Mouse (Mus musculus) neural tube, embryonic 14.5 days (tissue): Measurements from ENCODE around the gene Hba-x. TPM values are rescaled to one million over a fixed set of nuclear protein-coding genes. Genes with fewer than 3 reads are reported as not detected.
"Not testable (repeated sequence)": the region's sequence is repeated elsewhere in the genome, so short reads cannot be mapped to it uniquely, and the experiment has no call there.

Source experiments
- ATAC-seq: fragments of 200-750 bp; cut with Nextera tagmentation; 2 replicates; pipeline ENCODE4 v1.8.0; 2017; ENCODE audit warnings: low read depth, mild to moderate bottlenecking, moderate TSS enrichment, moderate library complexity
- H3K27ac ChIP-seq: fragments of 300-500 bp; sonication (generic); 2 replicates; pipeline ENCODE4 v1.5.1; 2014; ENCODE audit warnings: low read depth, mild to moderate bottlenecking, control low read depth, low read length, moderate library complexity, mixed read lengths
- H3K27me3 ChIP-seq: fragments of 300-500 bp; sonication (generic); 2 replicates; pipeline ENCODE4 v1.6.1; 2014; ENCODE audit warnings: low read length; ENCODE audit not compliant: control insufficient read depth, insufficient read depth
- H3K36me3 ChIP-seq: fragments of 300-500 bp; sonication (generic); 2 replicates; pipeline ENCODE4 v1.6.1; 2014; ENCODE audit warnings: low read length, mixed read lengths; ENCODE audit not compliant: control insufficient read depth, insufficient read depth
- H3K4me1 ChIP-seq: fragments of 300-500 bp; sonication (generic); 2 replicates; pipeline ENCODE4 v1.6.1; 2014; ENCODE audit warnings: low read length; ENCODE audit not compliant: control insufficient read depth, insufficient read depth
- H3K4me2 ChIP-seq: fragments of 300-500 bp; sonication (generic); 2 replicates; pipeline ENCODE4 v1.6.1; 2014; ENCODE audit warnings: mild to moderate bottlenecking, low read depth, low read length, control low read depth
- H3K4me3 ChIP-seq: fragments of 300-500 bp; sonication (generic); 2 replicates; pipeline ENCODE4 v1.5.1; 2014; ENCODE audit warnings: low read depth, low read length, control low read depth, mixed read lengths
- H3K9ac ChIP-seq: fragments of 300-500 bp; sonication (generic); replicated peaks from 2 replicates; pipeline ENCODE4 v1.6.1; 2014; ENCODE audit warnings: low read depth, mild to moderate bottlenecking, control low read depth, low read length, mixed read lengths
- H3K9me3 ChIP-seq: fragments of 300-500 bp; sonication (generic); 2 replicates; pipeline ENCODE4 v1.6.1; 2016; ENCODE audit warnings: low read length; ENCODE audit not compliant: control insufficient read depth
- whole genome bisulfite sequencing: fragments of 180-500 bp; shearing (Covaris S2); extraction: QIAGEN DNeasy Blood & Tissue Kit; methylation state at CpG from one replicate; pipeline ENCODE4 v1.1.7; 2014; 5-methylcytosine and 5-hydroxymethylcytosine counted together
- polyA plus RNA-seq: library from polyadenylated mRNA; unstranded; fragments of >200 nt; fragmentation: Nextera tagmentation; extraction: Ambion mirVana; gene quantifications from 2 replicates; pipeline ENCODE4 v1.2.1, GENCODE M21; 2014

Hba-x gene
- polyA plus RNA-seq, 1 experiment from 2014 or later = 43.2 TPM

DNA sequence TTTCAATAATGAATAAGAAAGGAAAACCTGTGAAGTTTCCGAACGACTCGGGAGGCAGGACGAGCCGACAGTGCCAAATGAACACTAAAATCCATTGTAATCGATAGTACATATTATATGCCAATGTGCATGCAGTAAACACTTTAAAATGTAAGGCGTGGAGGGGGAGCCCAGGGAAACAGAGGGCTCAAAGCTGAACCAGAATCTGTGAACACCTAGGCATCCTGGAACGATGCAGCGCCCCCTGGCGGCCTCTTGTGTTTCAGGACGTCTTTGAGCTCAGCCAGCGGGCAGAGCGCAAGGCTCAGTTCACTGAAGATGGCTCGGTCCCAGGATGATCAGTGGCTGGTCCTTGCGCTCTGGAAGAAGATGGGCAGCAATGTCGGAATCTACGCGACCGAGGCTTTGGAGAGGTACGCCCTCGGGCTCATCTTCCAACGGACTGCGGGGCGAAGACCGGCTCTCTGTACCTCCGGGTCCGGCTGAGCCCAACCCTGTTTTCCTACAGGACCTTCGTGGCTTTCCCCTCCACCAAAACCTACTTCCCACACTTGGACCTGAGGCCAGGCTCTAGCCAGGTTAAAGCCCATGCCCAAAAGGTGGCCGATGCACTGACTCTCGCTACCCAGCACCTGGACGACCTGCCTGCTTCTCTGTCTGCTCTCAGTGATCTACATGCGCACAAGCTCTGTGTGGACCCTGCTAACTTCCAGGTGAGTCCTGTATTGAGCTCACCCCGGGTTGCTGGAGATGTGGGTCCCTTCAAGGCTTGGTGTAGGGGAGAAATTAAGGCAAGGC is 10.7 kb downstream of the Hba-x start, which contains the start of gene Hbq1b:
Gene Hbq1b, plus strand, starts transcription at position 271 of the 798 bp plus-strand sequence.
- H3K9me3 ChIP-seq, H3K9ac ChIP-seq, H3K36me3 ChIP-seq, H3K4me1 ChIP-seq, H3K4me3 ChIP-seq, H3K27me3 ChIP-seq, H3K27ac ChIP-seq: not testable (repeated sequence)
- peak; percentile 89 for ATAC-seq
- H3K4me2 ChIP-seq = peak within 1 kb of the TSS; percentile 39
- WGBS = 23% methylated on average over 30 of the region's 33 CpGs

- no peaks in the 10 kb centered on the region for H3K27me3 ChIP-seq
- no peak overlapping the region for H3K4me2 ChIP-seq
- no peak overlapping the region for H3K27ac ChIP-seq
- no peaks in the 10 kb centered on the region for H3K36me3 ChIP-seq
- no peak overlapping the region for H3K9ac ChIP-seq
- no peaks in the 10 kb centered on the region for H3K4me1 ChIP-seq
- H3K9me3 ChIP-seq = no peaks in the 10 kb centered on the region
- WGBS = 73% methylated on average over 9 of the region's 9 CpGs
- H3K4me3 ChIP-seq = no peak overlapping the region
- no peak for ATAC-seq
These were observed 11.3 kb downstream of the Hba-x start for GRCm38 (mm10) chr11:32287493-32287825.

- not testable (repeated sequence) for H3K27me3 ChIP-seq, H3K4me2 ChIP-seq, ATAC-seq, H3K27ac ChIP-seq, H3K36me3 ChIP-seq, H3K4me3 ChIP-seq, H3K9me3 ChIP-seq, H3K4me1 ChIP-seq, H3K9ac ChIP-seq
- WGBS = 84% methylated on average over 4 of the region's 4 CpGs
These were observed 16.6 kb downstream of the Hba-x start for GRCm38 (mm10) chr11:32292819-32293218.

GRCm38 (mm10) chr11:32293479-32293878 is 17.3 kb downstream of the Hba-x start:
- H3K4me3 ChIP-seq, H3K4me2 ChIP-seq, H3K4me1 ChIP-seq, ATAC-seq, H3K27ac ChIP-seq, H3K27me3 ChIP-seq, H3K9ac ChIP-seq, H3K36me3 ChIP-seq, H3K9me3 ChIP-seq: not testable (repeated sequence)
- 79% methylated on average over 3 of the region's 3 CpGs for WGBS

DNA sequence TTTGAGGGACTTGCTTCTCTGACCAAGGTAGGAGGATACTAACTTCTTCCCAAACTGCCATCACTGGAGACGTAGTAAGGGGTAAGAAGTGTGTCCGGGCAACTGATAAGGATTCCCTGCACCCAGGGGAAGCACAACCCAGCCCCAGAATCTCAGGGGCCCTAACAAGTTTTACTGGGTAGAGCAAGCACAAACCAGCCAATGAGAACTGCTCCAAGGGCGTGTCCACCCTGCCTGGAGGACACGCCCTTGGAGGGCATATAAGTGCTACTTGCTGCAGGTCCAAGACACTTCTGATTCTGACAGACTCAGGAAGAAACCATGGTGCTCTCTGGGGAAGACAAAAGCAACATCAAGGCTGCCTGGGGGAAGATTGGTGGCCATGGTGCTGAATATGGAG is 20.0 kb downstream of the Hba-x start, which contains the start of gene Hba-a2:
Gene Hba-a2, plus strand, starts transcription at position 287 of the 400 bp plus-strand sequence.
- not testable (repeated sequence) for H3K36me3 ChIP-seq, H3K4me3 ChIP-seq, H3K4me1 ChIP-seq, H3K9ac ChIP-seq, H3K4me2 ChIP-seq, H3K9me3 ChIP-seq, H3K27ac ChIP-seq, H3K27me3 ChIP-seq, ATAC-seq
- no CpG with 5 or more reads among the region's 4 CpGs for WGBS

- H3K9ac ChIP-seq, H3K4me2 ChIP-seq, H3K4me1 ChIP-seq, H3K27me3 ChIP-seq, H3K9me3 ChIP-seq, H3K4me3 ChIP-seq, H3K36me3 ChIP-seq, H3K27ac ChIP-seq, ATAC-seq: not testable (repeated sequence)
- WGBS = 62% methylated on average over 2 of the region's 2 CpGs
These were observed 21.2 kb downstream of the Hba-x start for GRCm38 (mm10) chr11:32297417-32297816.

DNA sequence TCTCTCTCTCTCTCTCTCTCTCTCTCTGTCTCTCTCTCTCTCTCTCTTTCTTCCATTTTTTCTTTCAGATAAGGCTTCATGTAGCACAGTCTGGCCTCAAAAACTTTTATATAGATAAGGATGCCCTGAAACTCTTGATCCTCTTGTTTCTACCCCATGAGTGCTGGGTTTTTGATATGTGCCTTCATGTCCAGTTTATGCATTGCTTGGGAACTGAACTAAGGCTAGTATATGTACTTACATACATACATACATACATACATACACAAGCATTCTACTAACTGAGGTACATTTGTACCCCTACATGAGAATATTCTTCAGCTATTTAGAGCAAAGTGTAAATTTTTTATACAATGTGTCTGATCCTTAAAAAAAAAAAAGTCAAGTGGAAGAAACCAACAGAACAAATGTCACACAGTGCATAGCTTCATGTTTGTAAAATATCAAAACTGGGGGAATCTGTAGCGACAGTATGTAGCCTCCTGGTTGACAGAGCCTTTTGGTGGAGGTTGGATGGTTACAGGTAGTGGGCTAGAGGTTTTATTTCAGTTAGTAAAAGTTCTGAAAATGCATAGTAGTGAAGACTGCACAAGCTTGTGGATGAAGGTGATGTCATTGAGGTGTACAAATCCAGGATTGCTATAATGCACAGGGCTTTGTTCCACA is 21.8 kb downstream of the Hba-x start:
- Histone ChIP-seq H3K9me3 (no peaks in the 10 kb centered on the region), H3K27me3 (no peaks in the 10 kb centered on the region), H3K4me3 (no peak overlapping the region), H3K27ac (no peak overlapping the region), H3K4me1 (no peaks in the 10 kb centered on the region), H3K36me3 (no peaks in the 10 kb centered on the region), H3K9ac (no peak overlapping the region), H3K4me2 (no peak overlapping the region)
- ATAC-seq = no peak
- WGBS = 97% methylated on average over 1 of the region's 1 CpGs

DNA sequence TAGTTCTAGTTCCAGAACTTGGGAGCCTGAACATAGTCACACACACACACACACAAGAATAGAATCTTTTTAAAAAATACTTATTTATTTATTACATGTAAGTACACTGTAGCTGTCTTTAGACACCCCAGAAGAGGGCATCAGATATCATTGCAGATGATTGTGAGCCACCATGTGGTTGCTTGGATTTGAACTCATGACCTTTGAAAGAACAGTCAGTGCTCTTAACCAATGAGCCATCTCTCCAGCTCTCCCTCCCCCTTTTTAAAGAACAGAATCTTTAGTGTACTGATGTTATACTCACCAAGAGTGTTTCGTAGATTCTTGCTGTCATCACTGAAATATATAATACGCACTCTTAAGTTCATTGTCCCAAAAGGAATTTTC is 22.3 kb downstream of the Hba-x start:
- Histone ChIP-seq H3K4me1 (no peaks in the 10 kb centered on the region), H3K27me3 (no peaks in the 10 kb centered on the region), H3K4me3 (no peak overlapping the region), H3K27ac (no peak overlapping the region), H3K4me2 (no peak overlapping the region), H3K36me3 (no peaks in the 10 kb centered on the region), H3K9ac (no peak overlapping the region), H3K9me3 (no peaks in the 10 kb centered on the region)
- no peak for ATAC-seq
- 99% methylated on average over 2 of the region's 2 CpGs for whole genome bisulfite sequencing

DNA sequence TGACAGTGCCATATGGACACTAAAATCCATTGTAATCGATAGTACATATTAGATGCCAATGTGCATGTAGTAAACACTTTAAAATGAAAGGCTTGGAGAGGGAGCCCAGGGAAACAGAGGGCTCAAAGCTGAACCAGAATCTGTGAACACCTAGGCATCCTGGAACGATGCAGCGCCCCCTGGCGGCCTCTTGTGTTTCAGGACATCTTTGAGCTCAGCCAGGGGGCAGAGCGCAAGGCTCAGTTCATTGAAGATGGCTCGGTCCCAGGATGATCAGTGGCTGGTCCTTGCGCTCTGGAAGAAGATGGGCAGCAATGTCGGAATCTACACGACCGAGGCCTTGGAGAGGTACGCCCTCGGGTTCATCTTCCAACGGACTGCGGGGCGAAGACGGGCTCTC is 23.7 kb downstream of the Hba-x start, which contains the start of gene Hbq1a:
Gene Hbq1a, plus strand, starts transcription at position 205 of the 400 bp plus-strand sequence.
- WGBS = 5% methylated on average over 16 of the region's 16 CpGs
- H3K36me3 ChIP-seq, H3K9me3 ChIP-seq, H3K27ac ChIP-seq, H3K4me1 ChIP-seq, H3K4me3 ChIP-seq, H3K27me3 ChIP-seq, H3K9ac ChIP-seq: not testable (repeated sequence)
- peak within 1 kb of the TSS; percentile 44 for H3K4me2 ChIP-seq
- ATAC-seq = peak; percentile 80; the same call in 1 of the 2 replicates
